In the genomic region with DNA sequence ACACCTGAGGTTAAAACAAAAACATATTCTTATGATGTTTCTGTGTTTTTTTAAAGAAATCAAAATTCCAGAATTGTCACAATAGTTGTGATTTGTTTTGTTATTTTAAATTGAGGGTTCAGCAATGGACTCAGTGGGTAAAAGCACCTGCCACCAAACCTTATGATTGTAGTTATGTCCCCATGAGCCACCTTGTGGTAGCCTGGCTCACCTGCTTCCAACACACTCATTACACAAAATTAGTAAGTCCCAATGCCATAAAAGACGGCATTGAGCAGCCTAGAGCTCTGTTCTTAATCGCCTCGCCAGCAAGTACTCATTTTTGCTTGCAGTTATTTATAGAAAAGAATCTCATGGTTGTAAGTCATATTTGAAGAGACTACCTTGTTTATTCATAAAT, we compare ENCODE assay signal across 20 mouse cellular contexts. TPM values are rescaled to one million over a fixed set of nuclear protein-coding genes. Genes with fewer than 3 reads are reported as not detected.
DNase-seq lines count a peak whose midpoint lies in the region; ATAC-seq and TF ChIP-seq lines count a peak whose summit lies in the region.
"Had no signal": no experiment of that assay in that cellular context is flagged by ENCODE, and none has a peak within 500 bp of the region (broad histone marks: within the 10 kb centered on the region; RNA-seq: fewer than 3 reads in every experiment).

No protein-coding gene starts in this region.

- no peaks in the 10 kb centered on the region for H3K27me3 ChIP-seq in liver, adult 2 months (ENCODE audit: control insufficient read depth, insufficient read depth, low read length)
- H3K27me3 ChIP-seq in liver, embryonic 12.5 days (replicated peaks): no peaks in the 10 kb centered on the region
- H3K27me3 ChIP-seq: limb, embryonic 15.5 days had no signal

- no peaks in the 10 kb centered on the region for H3K79me2 ChIP-seq in liver, adult 2 months (ENCODE audit: control insufficient read depth, insufficient read depth, low read length)

- peak; percentile 14 to 18 for DNase-seq in cerebellum, postnatal 14 days
- no peak for DNase-seq in cerebellum, adult 9-10 months
- peak; percentile 7 for DNase-seq in liver, adult 2 months (ENCODE audit: extremely low read depth, low read depth, low spot score)
- DNase-seq in CD4-positive helper T cell, adult 2 months (ENCODE audit: low read depth, low spot score): peak; percentile 6
- DNase-seq in brain, embryonic 14.5 days (ENCODE audit: low read depth): peak; percentile 10
- DNase-seq in testis, postnatal 14 days (ENCODE audit: low spot score): no peak
- no peak for DNase-seq in heart, adult 11 months
- DNase-seq: B cell, adult 2 months; cerebellum, adult 11-12 months; gastrocnemius, adult 2 months; lung, postnatal 10 days; spleen, adult 18-20 months; thymus, postnatal 36 days had no signal

- no peak overlapping the region for H3K4me3 ChIP-seq in liver, adult 2 months (ENCODE audit: insufficient read depth, low read depth, low read length)
- H3K4me3 ChIP-seq in liver, embryonic 12.5 days: no peak overlapping the region
- H3K4me3 ChIP-seq: gastrocnemius, adult 2 months; limb, embryonic 15.5 days had no signal

- H3K4me2 ChIP-seq in liver, embryonic 12.5 days: no peak overlapping the region
- H3K4me2 ChIP-seq: limb, embryonic 15.5 days had no signal

- H3K27ac ChIP-seq in liver, adult 2 months (replicated peaks; ENCODE audit: insufficient read depth, low read depth, low read length): no peak overlapping the region
- H3K27ac ChIP-seq in liver, embryonic 12.5 days: no peak overlapping the region
- H3K27ac ChIP-seq: gastrocnemius, adult 2 months; limb, embryonic 15.5 days had no signal

- no peaks in the 10 kb centered on the region for H3K9me3 ChIP-seq in liver, embryonic 12.5 days (replicated peaks)
- H3K9me3 ChIP-seq: limb, embryonic 15.5 days had no signal

- TF ChIP-seq CTCF in liver, adult 2 months (IDR thresholded peaks at IDR 0.05; ENCODE audit: low read depth, low read length): peak; percentile 11; the same call in 1 of the 2 replicates
- TF ChIP-seq CTCF in brain, embryonic 14.5 days (IDR thresholded peaks at IDR 0.05; ENCODE audit: borderline replicate concordance, extremely low read depth, insufficient read depth, insufficient read length): peak; percentile 24; the same call in 1 of the 2 replicates

- WGBS in liver, adult 2 months: 85% methylated on average over 3 of the region's 3 CpGs
- 85% methylated on average over 3 of the region's 3 CpGs for WGBS in liver, embryonic 12.5 days (ENCODE audit: insufficient replicate concordance)

- no peak overlapping the region for H3K9ac ChIP-seq in liver, adult 2 months (ENCODE audit: low read depth, low read length)
- no peak overlapping the region for H3K9ac ChIP-seq in liver, embryonic 12.5 days
- H3K9ac ChIP-seq: limb, embryonic 15.5 days had no signal

- ATAC-seq in liver, embryonic 12.5 days: no peak
- ATAC-seq: forebrain, embryonic 16.5 days; hindbrain, embryonic 16.5 days had no signal

- TF ChIP-seq POLR2A in liver, adult 2 months (IDR thresholded peaks at IDR 0.05; ENCODE audit: extremely low read depth, insufficient read depth, low read length): no peak
- no peak for TF ChIP-seq POLR2A in brain, embryonic 14.5 days (IDR thresholded peaks at IDR 0.05; ENCODE audit: borderline replicate concordance, extremely low read depth, insufficient read depth, insufficient read length, poor library complexity, severe bottlenecking)

- no peaks in the 10 kb centered on the region for H3K36me3 ChIP-seq in liver, adult 2 months (ENCODE audit: control insufficient read depth, insufficient read depth, low read length)
- H3K36me3 ChIP-seq in liver, embryonic 12.5 days: peaks cover 27% of the 10 kb centered on the region

- H3K4me1 ChIP-seq in liver, adult 2 months (ENCODE audit: control insufficient read depth, insufficient read depth, low read length): no peaks in the 10 kb centered on the region
- no peaks in the 10 kb centered on the region for H3K4me1 ChIP-seq in liver, embryonic 12.5 days
- H3K4me1 ChIP-seq: limb, embryonic 15.5 days had no signal

RNA-seq across cellular contexts. Expression of a gene that starts 43.2 kb away (rescaled TPM):
- total RNA-seq in liver, adult 2 months (2014; rRNA removed): 5.1 TPM in 2 replicates
- 0.60 and 0.61 TPM in 2 replicates for polyA plus RNA-seq in liver, adult 2 months (2012; rRNA removed)
- 9.8 and 11.8 TPM in 2 replicates for polyA plus RNA-seq in liver, embryonic 12.5 days (2016; fragmentation: Nextera tagmentation; extraction: Ambion mirVana)
- polyA plus RNA-seq in brain, embryonic 14.5 days (2012; rRNA removed): 22.3 and 42.0 TPM in 2 replicates

RNA-seq across cellular contexts. Expression of a gene that starts 45.8 kb away (rescaled TPM):
- 14.3 and 14.9 TPM in 2 replicates for total RNA-seq in liver, adult 2 months (2014; rRNA removed)
- 1.6 TPM in 2 replicates for polyA plus RNA-seq in liver, adult 2 months (2012; rRNA removed)
- polyA plus RNA-seq in liver, embryonic 12.5 days (2016; fragmentation: Nextera tagmentation; extraction: Ambion mirVana): 26.7 and 30.5 TPM in 2 replicates
- 21.7 and 21.8 TPM in 2 replicates for polyA plus RNA-seq in brain, embryonic 14.5 days (2012; rRNA removed)

RNA-seq across cellular contexts. Expression of a gene that starts 45.9 kb away (rescaled TPM):
- 0.07 TPM in 1 of 2 replicates, not detected in the other for total RNA-seq in liver, adult 2 months (2014; rRNA removed)
- polyA plus RNA-seq in liver, adult 2 months (2012; rRNA removed): not detected in 2 replicates
- 0.05 and 0.10 TPM in 2 replicates for polyA plus RNA-seq in liver, embryonic 12.5 days (2016; fragmentation: Nextera tagmentation; extraction: Ambion mirVana)
- 0.40 and 0.68 TPM in 2 replicates for polyA plus RNA-seq in brain, embryonic 14.5 days (2012; rRNA removed)
- total RNA-seq: gastrocnemius, adult 2 months; heart, adult 8-10 months; heart, postnatal 25 days; neutrophil, adult 5-6 weeks had no signal

Comparison
In these comparisons a context has a peak if more than half of its experiments do, and no peak if none do; other contexts are left out.
1. DNase-seq: peak in cerebellum, postnatal 14 days (2 of 2), liver, adult 2 months (single experiment), CD4-positive helper T cell, adult 2 months (single experiment) and brain, embryonic 14.5 days (single experiment); none in cerebellum, adult 9-10 months (single experiment), testis, postnatal 14 days (single experiment) and heart, adult 11 months (single experiment).